Mouse (Mus musculus): ENCODE measurements around the gene Klk1b5. TPM values are rescaled to one million over a fixed set of nuclear protein-coding genes. Genes with fewer than 3 reads are reported as not detected.
"Not testable (repeated sequence)": the region's sequence is repeated elsewhere in the genome, so short reads cannot be mapped to it uniquely, and the experiment has no call there.

Gene Klk1b5
- polyA plus RNA-seq, 2 experiments = not detected

DNA sequence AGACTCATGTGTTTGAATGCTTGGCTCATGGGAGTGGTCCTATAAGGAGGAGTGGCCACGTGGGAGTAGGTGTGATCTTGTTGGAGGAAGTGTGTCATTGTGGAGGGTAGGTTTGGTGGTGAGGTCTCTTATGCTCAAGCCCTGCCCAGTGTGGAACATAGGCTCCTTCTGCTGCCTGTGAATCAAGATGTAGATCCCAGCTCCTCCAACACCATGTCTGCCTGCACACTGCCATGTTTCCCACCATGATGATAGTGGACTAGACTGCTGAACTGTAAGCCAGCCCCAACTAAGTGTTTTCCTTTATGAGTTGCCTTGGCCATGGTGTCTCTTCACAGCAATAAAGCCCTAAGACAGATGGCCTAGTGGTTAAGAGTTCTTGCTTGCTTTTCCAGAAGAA lies 28.3 kb downstream of the Klk1b5 start:
- 43% methylated on average over 1 of the region's 1 CpGs for WGBS (ENCODE audit: insufficient replicate concordance)
- no peaks in the 10 kb centered on the region for H3K9me3 ChIP-seq (ENCODE audit: control insufficient read depth, low read length)
- no peak overlapping the region for H3K9ac ChIP-seq (replicated peaks)
- H3K4me2 ChIP-seq (ENCODE audit: low read depth) = no peak overlapping the region
- H3K27me3 ChIP-seq (ENCODE audit: control insufficient read depth, insufficient read depth, low read length) = no peaks in the 10 kb centered on the region
- no peak overlapping the region for H3K27ac ChIP-seq
- H3K36me3 ChIP-seq (replicated peaks; ENCODE audit: control insufficient read depth, insufficient read depth, low read depth) = peaks cover 9% of the 10 kb centered on the region
- DNase-seq (ENCODE audit: low read depth in 3 of 3, low spot score in 3 of 3) = no peak
- peaks cover 4 to 13% of the 10 kb centered on the region in 2 experiments for H3K4me1 ChIP-seq (replicated peaks; ENCODE audit: control insufficient read depth in 2 of 2, insufficient read depth in 2 of 2, low read length in 1 of 2)
- no peak overlapping the region for H3K4me3 ChIP-seq (ENCODE audit: insufficient read depth in 1 of 2, low read depth in 2 of 2, low read length in 2 of 2)
- ATAC-seq (ENCODE audit: insufficient read depth) = no peak
- no peak for TF ChIP-seq CTCF (IDR thresholded peaks at IDR 0.05; ENCODE audit: low read depth)
- TF ChIP-seq EP300 (IDR thresholded peaks at IDR 0.05; ENCODE audit: low read depth) = no peak

DNA sequence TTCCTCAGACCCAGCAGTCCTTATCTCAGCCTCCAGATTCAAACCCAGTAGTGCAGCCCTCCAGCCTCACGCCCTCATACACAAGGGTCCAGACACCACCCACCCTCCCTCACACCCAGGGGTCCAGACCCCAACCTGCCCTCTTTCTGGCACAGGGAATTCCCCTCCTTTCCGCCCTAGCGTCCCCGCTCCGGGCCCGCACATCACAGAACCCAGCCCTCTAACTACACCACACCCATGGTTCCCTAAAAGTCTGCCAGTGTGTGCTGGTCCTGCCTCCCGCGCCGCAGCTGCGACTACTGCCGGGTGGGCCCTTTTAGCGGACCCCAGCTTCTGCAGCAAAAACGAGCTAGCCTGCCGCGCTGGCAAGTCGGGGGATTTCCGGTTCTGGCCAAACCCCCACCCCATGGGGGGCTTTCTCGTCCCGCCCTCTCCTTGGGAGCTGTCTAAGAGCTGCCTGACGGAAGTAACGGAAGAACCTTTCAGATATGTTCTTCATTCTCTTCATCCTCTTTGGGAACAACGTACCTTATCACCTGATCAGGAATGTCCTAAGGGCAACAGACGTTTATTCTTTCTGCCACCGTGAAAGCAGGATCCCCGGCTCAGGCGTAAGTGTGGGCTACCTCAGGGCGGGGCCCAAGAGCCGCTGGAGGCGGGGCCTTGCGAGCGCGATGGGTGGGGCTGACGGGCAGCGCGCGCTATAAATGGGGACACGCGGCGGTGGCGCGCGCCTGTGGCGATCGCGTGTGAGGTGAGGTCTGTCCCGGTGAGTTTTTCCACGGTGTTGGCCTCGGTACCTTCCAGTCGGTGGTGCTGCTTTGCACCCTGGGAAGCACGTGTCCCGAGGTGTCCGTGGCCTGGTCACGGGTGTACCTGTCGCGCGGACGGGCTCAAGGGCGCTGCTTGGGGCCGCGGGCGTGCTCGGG lies 30.6 kb downstream of the Klk1b5 start, which contains the start of the genes 1700028J19Rik and 2410002F23Rik:
Gene 1700028J19Rik, minus strand, starts transcription at position 641 of the 929 bp plus-strand sequence.
Gene 2410002F23Rik, plus strand, starts transcription at position 668 of the 929 bp plus-strand sequence.
- Histone ChIP-seq H3K9me3 (ENCODE audit: control insufficient read depth, low read length) (no peaks in the 10 kb centered on the region), H3K4me3 (ENCODE audit: insufficient read depth in 1 of 2, low read depth in 2 of 2, low read length in 2 of 2) (peak within 1 kb of the TSS; percentile 85 to 89), H3K27me3 (ENCODE audit: control insufficient read depth, insufficient read depth, low read length) (no peaks in the 10 kb centered on the region), H3K4me2 (ENCODE audit: low read depth) (peak within 1 kb of the TSS; percentile 88), H3K36me3 (replicated peaks; ENCODE audit: control insufficient read depth, insufficient read depth, low read depth) (peaks cover 28% of the 10 kb centered on the region), H3K9ac (replicated peaks) (peak within 1 kb of the TSS; percentile 92), H3K4me1 (replicated peaks; ENCODE audit: control insufficient read depth in 2 of 2, insufficient read depth in 2 of 2, low read length in 1 of 2) (peaks cover 4 to 11% of the 10 kb centered on the region in 2 experiments), H3K27ac (peak within 1 kb of the TSS; percentile 63)
- ATAC-seq (ENCODE audit: insufficient read depth) (peak; percentile 89), DNase-seq (ENCODE audit: low read depth in 3 of 3, low spot score in 3 of 3) (peak; percentile 65 to 72 (median 67))
- under 1% methylated on average over 62 of the region's 62 CpGs for WGBS (ENCODE audit: insufficient replicate concordance)
- TF ChIP-seq CTCF (IDR thresholded peaks at IDR 0.05; ENCODE audit: low read depth) = peak; percentile 20
- TF ChIP-seq EP300 (IDR thresholded peaks at IDR 0.05; ENCODE audit: low read depth) = peak; percentile 79

DNA sequence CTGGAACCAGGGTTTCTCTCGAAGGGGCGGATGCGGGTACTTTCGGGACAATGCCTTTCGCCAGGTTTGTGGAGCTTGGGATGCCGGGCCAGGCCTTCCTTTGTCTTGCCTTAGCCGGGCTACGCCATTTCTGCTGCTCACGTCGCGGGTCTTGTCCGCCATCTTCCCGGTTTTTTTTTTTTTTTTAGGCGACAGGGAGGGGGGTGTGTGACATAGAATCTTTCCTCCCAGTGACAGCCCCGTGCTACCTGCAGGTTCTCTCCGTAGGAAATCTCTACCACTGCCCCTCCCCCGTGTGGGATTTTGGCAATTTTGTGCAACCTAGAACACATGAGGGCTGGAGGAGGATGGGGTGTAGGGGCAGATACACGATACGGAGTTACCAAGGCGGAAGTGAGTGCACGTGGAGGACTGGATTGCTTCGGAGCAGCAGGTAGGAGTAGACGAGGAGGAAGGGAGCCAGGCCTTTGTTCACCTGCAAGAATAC lies 31.3 kb downstream of the Klk1b5 start:
- Histone ChIP-seq H3K4me1 (replicated peaks; ENCODE audit: control insufficient read depth in 2 of 2, insufficient read depth in 2 of 2, low read length in 1 of 2) (peaks cover 4 to 11% of the 10 kb centered on the region in 2 experiments), H3K4me3 (ENCODE audit: insufficient read depth in 1 of 2, low read depth in 2 of 2, low read length in 2 of 2) (peak overlapping the region; percentile 85 to 89), H3K36me3 (replicated peaks; ENCODE audit: control insufficient read depth, insufficient read depth, low read depth) (peaks cover 28% of the 10 kb centered on the region), H3K9ac (replicated peaks) (peak overlapping the region; percentile 61), H3K4me2 (ENCODE audit: low read depth) (peak overlapping the region; percentile 88), H3K27me3 (ENCODE audit: control insufficient read depth, insufficient read depth, low read length) (no peaks in the 10 kb centered on the region), H3K27ac (no peak overlapping the region), H3K9me3 (ENCODE audit: control insufficient read depth, low read length) (no peaks in the 10 kb centered on the region)
- under 1% methylated on average over 23 of the region's 23 CpGs for WGBS (ENCODE audit: insufficient replicate concordance)
- DNase-seq (ENCODE audit: low read depth in 3 of 3, low spot score in 3 of 3) (peak; percentile 20 to 45 (median 32)), ATAC-seq (ENCODE audit: insufficient read depth) (0 out of 2 replicates have a peak, but pooled peaks have one; percentile 1)
- TF ChIP-seq CTCF (IDR thresholded peaks at IDR 0.05; ENCODE audit: low read depth) (no peak), EP300 (IDR thresholded peaks at IDR 0.05; ENCODE audit: low read depth) (no peak)

DNA sequence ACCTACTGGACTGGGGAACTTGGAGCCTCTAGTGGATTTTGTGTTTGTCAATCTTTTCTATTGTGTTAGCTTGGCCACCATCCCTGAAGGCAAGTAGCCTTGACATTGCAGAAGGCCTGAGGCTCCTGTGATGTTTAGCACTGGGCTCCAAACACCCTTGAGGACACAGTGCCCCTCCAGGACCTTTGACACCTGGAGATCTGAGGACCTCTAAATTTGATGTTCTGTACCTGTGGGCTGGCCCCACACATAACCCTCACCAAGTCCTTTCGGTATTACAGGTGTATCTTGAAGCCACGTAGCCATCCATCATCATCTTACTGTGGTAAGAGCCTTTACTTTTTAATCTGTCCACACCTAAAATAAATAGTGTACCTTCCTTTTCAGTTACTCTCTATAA lies 32.2 kb downstream of the Klk1b5 start:
- TF ChIP-seq EP300 (IDR thresholded peaks at IDR 0.05; ENCODE audit: low read depth) (no peak), CTCF (IDR thresholded peaks at IDR 0.05; ENCODE audit: low read depth) (no peak)
- ATAC-seq (ENCODE audit: insufficient read depth) = no peak
- Histone ChIP-seq H3K4me3 (ENCODE audit: insufficient read depth in 1 of 2, low read depth in 2 of 2, low read length in 2 of 2) (peak overlapping the region; percentile 35 to 89), H3K9me3 (ENCODE audit: control insufficient read depth, low read length) (no peaks in the 10 kb centered on the region), H3K4me2 (ENCODE audit: low read depth) (peak overlapping the region; percentile 88), H3K27ac (no peak overlapping the region), H3K27me3 (ENCODE audit: control insufficient read depth, insufficient read depth, low read length) (no peaks in the 10 kb centered on the region), H3K9ac (replicated peaks) (peak overlapping the region; percentile 2), H3K4me1 (replicated peaks; ENCODE audit: control insufficient read depth in 2 of 2, insufficient read depth in 2 of 2, low read length in 1 of 2) (peaks cover 4 to 11% of the 10 kb centered on the region in 2 experiments), H3K36me3 (replicated peaks; ENCODE audit: control insufficient read depth, insufficient read depth, low read depth) (peaks cover 37% of the 10 kb centered on the region)
- no peak for DNase-seq (ENCODE audit: low read depth in 3 of 3, low spot score in 3 of 3)
- WGBS (ENCODE audit: insufficient replicate concordance) = 88% methylated on average over 2 of the region's 2 CpGs

DNA sequence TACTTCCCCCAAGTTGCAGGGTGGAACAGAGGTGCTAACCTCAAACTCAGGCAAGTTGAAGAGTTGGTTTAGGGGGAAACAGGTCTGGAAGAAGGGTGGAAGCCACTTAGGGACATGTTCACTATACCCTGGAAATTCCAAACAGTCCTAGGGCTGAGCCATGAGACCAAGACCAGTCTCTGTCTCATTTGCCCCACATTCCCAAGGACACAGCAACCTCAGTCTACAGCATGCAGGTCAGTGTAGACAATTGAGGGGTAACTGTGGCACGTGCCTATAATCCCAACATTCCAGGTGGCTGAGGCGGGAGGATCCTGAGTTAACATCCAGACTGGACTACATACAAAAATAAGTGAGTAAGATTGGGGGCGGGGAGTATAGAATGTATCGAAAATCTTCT lies 33.5 kb downstream of the Klk1b5 start:
- no peak overlapping the region for H3K27ac ChIP-seq
- H3K9ac ChIP-seq (replicated peaks) = no peak overlapping the region
- H3K27me3 ChIP-seq (ENCODE audit: control insufficient read depth, insufficient read depth, low read length) = no peaks in the 10 kb centered on the region
- 75% methylated on average over 4 of the region's 4 CpGs for WGBS (ENCODE audit: insufficient replicate concordance)
- peaks cover 38% of the 10 kb centered on the region for H3K36me3 ChIP-seq (replicated peaks; ENCODE audit: control insufficient read depth, insufficient read depth, low read depth)
- H3K9me3 ChIP-seq (ENCODE audit: control insufficient read depth, low read length) = no peaks in the 10 kb centered on the region
- no peak overlapping the region; the same call in 1 of the 2 replicates for H3K4me2 ChIP-seq (ENCODE audit: low read depth)
- H3K4me1 ChIP-seq (replicated peaks; ENCODE audit: control insufficient read depth in 2 of 2, insufficient read depth in 2 of 2, low read length in 1 of 2) = peaks cover 4 to 11% of the 10 kb centered on the region in 2 experiments
- no peak for DNase-seq (ENCODE audit: low read depth in 3 of 3, low spot score in 3 of 3)
- TF ChIP-seq EP300 (IDR thresholded peaks at IDR 0.05; ENCODE audit: low read depth) (no peak), CTCF (IDR thresholded peaks at IDR 0.05; ENCODE audit: low read depth) (no peak)
- H3K4me3 ChIP-seq (ENCODE audit: insufficient read depth in 1 of 2, low read depth in 2 of 2, low read length in 2 of 2) = no peak overlapping the region
- no peak for ATAC-seq (ENCODE audit: insufficient read depth)

DNA sequence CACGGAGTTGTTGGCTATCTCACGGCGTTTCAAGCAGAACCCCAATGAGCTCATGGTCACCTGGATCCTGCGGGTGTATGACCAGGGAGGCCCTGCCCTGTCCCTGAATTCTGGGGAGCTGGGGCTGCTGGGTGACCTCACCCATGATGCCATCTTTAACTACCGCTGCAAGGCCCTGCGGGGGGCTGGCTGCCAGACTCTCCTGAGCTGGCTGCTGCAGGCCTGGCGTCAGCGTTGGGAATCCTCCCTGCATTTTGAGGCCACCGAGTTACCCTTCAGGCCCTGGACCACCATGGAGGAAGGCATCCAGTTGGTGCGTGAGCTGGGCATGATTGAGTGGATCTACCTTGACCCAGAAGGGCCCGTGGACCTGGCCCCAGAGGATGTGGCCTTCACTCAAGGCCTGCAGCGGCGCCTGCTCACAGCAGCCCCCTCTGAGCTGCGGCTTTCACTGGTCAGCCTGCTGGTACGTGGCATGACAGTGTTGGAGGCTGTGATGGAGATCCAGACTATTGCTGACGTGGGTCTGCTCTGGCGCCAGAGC lies 35.1 kb downstream of the Klk1b5 start:
- not testable (repeated sequence) for ATAC-seq (ENCODE audit: insufficient read depth)
- 83% methylated on average over 17 of the region's 17 CpGs for WGBS (ENCODE audit: insufficient replicate concordance)
- peaks cover 38% of the 10 kb centered on the region for H3K36me3 ChIP-seq (replicated peaks; ENCODE audit: control insufficient read depth, insufficient read depth, low read depth)

More for the DNA sequence above, 35.1 kb downstream of the Klk1b5 start:
- not testable (repeated sequence) for H3K9me3 ChIP-seq (ENCODE audit: control insufficient read depth, low read length); DNase-seq (ENCODE audit: low read depth in 3 of 3, low spot score in 3 of 3); H3K9ac ChIP-seq (replicated peaks); H3K27ac ChIP-seq; H3K4me1 ChIP-seq (replicated peaks; ENCODE audit: control insufficient read depth in 2 of 2, insufficient read depth in 2 of 2, low read length in 1 of 2); H3K27me3 ChIP-seq (ENCODE audit: control insufficient read depth, insufficient read depth, low read length); H3K4me2 ChIP-seq (ENCODE audit: low read depth); H3K4me3 ChIP-seq (ENCODE audit: insufficient read depth in 1 of 2, low read depth in 2 of 2, low read length in 2 of 2)

Data from liver, embryonic 14.5 days (tissue).